Mouse (Mus musculus) heart, embryonic 14.5 days (tissue): Measurements from ENCODE around the gene Arf3. TPM values are rescaled to one million over a fixed set of nuclear protein-coding genes. Genes with fewer than 3 reads are reported as not detected.

Source experiments
- ATAC-seq: fragments of 200-750 bp; cut with Nextera tagmentation; 2 replicates; pipeline ENCODE4 v1.8.0; 2017; ENCODE audit warnings: low read depth, moderate TSS enrichment; ENCODE audit not compliant: insufficient number of reproducible peaks, insufficient read depth, low FRiP score
- H3K27ac ChIP-seq, 2 experiments: fragments of 200-500 bp in 1 of 2; fragments of 300-500 bp in 1 of 2; sonication (generic) in 1 of 2; replicated peaks in 1 of 2; 2 replicates each; pipeline ENCODE4 v1.5.1; 2012 to 2014; ENCODE audit warnings: low read depth in 2 of 2, low read length in 2 of 2, control low read depth in 1 of 2, mild to moderate bottlenecking in 1 of 2, mixed read lengths in 1 of 2; ENCODE audit not compliant: control insufficient read depth in 1 of 2, insufficient read depth in 1 of 2
- H3K27me3 ChIP-seq: fragments of 300-500 bp; sonication (generic); 2 replicates; pipeline ENCODE4 v1.6.1; 2014; ENCODE audit warnings: mild to moderate bottlenecking, low read length, control low read depth; ENCODE audit not compliant: control insufficient read depth, insufficient read depth
- H3K36me3 ChIP-seq: fragments of 300-500 bp; sonication (generic); 2 replicates; pipeline ENCODE4 v1.6.1; 2014; ENCODE audit warnings: mild to moderate bottlenecking, control low read depth, low read length, mixed read lengths; ENCODE audit not compliant: control insufficient read depth, insufficient read depth
- H3K4me1 ChIP-seq, 2 experiments: fragments of 200-500 bp in 1 of 2; fragments of 300-500 bp in 1 of 2; sonication (generic) in 1 of 2; 2 replicates each; pipeline ENCODE4 v1.6.1; 2012 to 2014; ENCODE audit warnings: low read length in 2 of 2, control low read depth in 1 of 2, mixed read lengths in 1 of 2; ENCODE audit not compliant: control insufficient read depth in 2 of 2, insufficient read depth in 2 of 2
- H3K4me2 ChIP-seq: fragments of 300-500 bp; sonication (generic); 2 replicates; pipeline ENCODE4 v1.6.1; 2014; ENCODE audit warnings: mild to moderate bottlenecking, low read length
- H3K4me3 ChIP-seq, 2 experiments: fragments of 200-500 bp in 1 of 2; fragments of 300-500 bp in 1 of 2; sonication (generic) in 1 of 2; 2 replicates each; pipeline ENCODE4 v1.5.1; 2012 to 2014; ENCODE audit warnings: low read length in 2 of 2, mild to moderate bottlenecking in 2 of 2, control low read depth in 1 of 2, low read depth in 1 of 2, moderate library complexity in 1 of 2; ENCODE audit not compliant: control insufficient read depth in 1 of 2, insufficient read depth in 1 of 2
- H3K9ac ChIP-seq: fragments of 300-500 bp; sonication (generic); 2 replicates; pipeline ENCODE4 v1.6.1; 2014; ENCODE audit warnings: mild to moderate bottlenecking, low read length
- H3K9me3 ChIP-seq: fragments of 300-500 bp; sonication (generic); 2 replicates; pipeline ENCODE4 v1.6.1; 2016; ENCODE audit warnings: low read length, control low read depth; ENCODE audit not compliant: control insufficient read depth
- WGBS: fragments of 180-500 bp; shearing (Covaris S2); extraction: QIAGEN DNeasy Blood & Tissue Kit; methylation state at CpG from one replicate; pipeline ENCODE4 v1.1.7; 2014; 5-methylcytosine and 5-hydroxymethylcytosine counted together
- polyA plus RNA-seq: library from polyadenylated mRNA; unstranded; fragments of >200 nt; fragmentation: Nextera tagmentation; extraction: Ambion mirVana; gene quantifications from 2 replicates; pipeline ENCODE4 v1.2.1, GENCODE M21; 2014

The Arf3 gene
- polyA plus RNA-seq, 1 experiment from 2014 or later: 31.9 TPM

DNA sequence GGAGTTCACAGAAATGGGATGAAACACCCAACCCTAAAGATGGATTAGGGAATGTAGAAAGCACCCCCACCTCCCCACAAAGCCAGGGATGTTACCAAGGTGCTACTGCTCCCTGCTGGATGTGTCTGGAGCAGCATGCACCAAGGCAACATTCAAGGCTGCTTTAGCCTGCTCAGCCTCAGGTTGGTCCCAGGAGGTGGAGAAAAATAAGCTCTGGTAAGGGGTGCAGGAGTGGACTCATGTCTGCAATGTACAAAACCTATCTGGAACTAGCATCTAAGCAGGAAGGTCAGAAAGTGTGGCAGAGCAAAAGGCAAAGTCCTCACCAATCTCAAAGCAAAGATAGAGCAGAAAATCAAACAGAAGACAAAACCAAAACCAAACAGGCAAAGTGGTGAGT is 25.1 kb downstream of the Arf3 start:
- Histone ChIP-seq H3K9ac (no peak overlapping the region), H3K27me3 (no peaks in the 10 kb centered on the region), H3K36me3 (peaks cover 66% of the 10 kb centered on the region), H3K4me1 (peaks cover 10 to 11% of the 10 kb centered on the region in 2 experiments; a peak in 3 of 4 replicates), H3K4me3 (no peak overlapping the region), H3K4me2 (no peak overlapping the region), H3K9me3 (no peaks in the 10 kb centered on the region), H3K27ac (no peak overlapping the region)
- no peak for ATAC-seq

DNA sequence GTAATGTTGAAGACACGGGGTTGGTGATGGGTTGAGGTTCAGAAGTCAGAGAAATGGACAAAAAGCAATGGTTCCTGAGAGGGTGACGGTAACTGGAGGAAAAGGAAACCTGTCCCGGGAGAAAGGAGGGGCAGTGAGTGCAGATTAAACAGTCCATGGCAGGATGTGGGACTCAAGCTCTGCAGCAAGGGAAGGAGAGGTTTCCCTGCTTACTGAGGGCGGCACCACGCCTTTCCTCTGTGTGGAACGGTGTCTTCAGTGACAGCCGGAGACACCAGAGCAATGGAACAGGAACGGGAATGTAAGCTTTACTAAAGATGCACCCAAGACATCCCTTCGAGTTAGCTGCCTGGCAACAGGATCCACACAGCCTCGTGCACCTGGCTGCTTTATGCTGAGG is 26.5 kb downstream of the Arf3 start:
- Histone ChIP-seq H3K36me3 (peaks cover 55% of the 10 kb centered on the region), H3K27ac (no peak overlapping the region), H3K27me3 (no peaks in the 10 kb centered on the region), H3K4me1 (peaks cover 10 to 11% of the 10 kb centered on the region in 2 experiments; a peak in 3 of 4 replicates), H3K4me3 (no peak overlapping the region), H3K4me2 (no peak overlapping the region), H3K9me3 (no peaks in the 10 kb centered on the region), H3K9ac (no peak overlapping the region)
- 77% methylated on average over 10 of the region's 10 CpGs for WGBS
- no peak for ATAC-seq

DNA sequence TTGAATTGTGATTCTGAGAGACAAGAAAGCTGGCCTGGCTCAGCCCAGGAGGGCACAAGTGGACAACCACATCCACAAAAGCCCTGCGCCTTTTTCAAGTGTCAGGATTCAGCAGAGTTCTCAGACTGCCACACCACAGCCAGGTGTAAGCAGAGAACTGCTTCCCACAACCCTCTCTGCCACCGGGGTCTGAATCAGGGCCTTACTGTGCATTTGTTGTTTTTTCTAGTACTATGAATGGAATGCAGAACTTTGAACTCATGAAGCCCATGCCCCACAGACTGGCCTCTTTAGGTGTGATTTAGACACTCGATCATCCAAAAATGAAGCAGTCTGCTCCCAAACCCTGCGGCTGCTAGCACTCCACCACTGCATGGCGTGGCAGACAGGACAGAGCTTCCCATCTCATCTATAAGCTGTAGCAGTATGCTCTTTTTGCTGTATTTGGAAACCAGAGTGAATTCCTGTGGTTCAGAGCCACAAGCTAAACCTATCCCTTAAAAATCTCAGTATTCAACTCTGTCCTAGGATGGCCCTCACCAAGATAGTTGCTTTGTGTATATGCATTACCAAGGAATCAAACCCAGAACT is 28.9 kb downstream of the Arf3 start:
- ATAC-seq: no peak
- no peak overlapping the region; the same call in 1 of the 2 replicates for H3K9ac ChIP-seq
- WGBS: 78% methylated on average over 5 of the region's 5 CpGs
- peaks cover 30% of the 10 kb centered on the region for H3K36me3 ChIP-seq
- no peaks in the 10 kb centered on the region for H3K9me3 ChIP-seq
- no peaks in the 10 kb centered on the region for H3K27me3 ChIP-seq
- H3K4me1 ChIP-seq: peaks cover 10 to 11% of the 10 kb centered on the region in 2 experiments; a peak in 3 of 4 replicates
- no peak overlapping the region for H3K4me3 ChIP-seq
- no peak overlapping the region for H3K4me2 ChIP-seq
- H3K27ac ChIP-seq: 0 out of 4 replicates have a peak overlapping the region, but pooled peaks of 1 of the 2 experiments have one; percentile 24

DNA sequence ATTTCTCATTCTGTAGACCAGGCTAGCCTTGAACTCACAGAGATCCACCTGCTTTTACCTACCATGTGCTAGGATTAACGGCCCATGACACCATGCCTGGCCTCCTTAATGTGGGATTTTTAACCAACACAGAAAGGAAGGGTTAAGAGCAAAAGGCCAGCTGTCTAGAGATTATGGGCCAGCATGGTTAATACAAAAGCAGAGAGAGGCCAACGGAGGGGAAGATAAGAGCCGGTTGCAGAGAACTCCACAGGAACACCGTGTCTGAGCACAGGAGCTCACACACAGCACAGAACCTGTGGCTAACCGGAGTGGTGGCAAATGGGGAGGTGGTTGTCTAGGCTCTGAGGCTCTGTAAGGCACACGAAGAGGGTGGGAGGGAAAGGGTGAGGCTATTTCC is 29.6 kb downstream of the Arf3 start:
- peaks cover 23% of the 10 kb centered on the region for H3K36me3 ChIP-seq
- no peaks in the 10 kb centered on the region for H3K9me3 ChIP-seq
- no peak overlapping the region for H3K4me3 ChIP-seq
- no peak overlapping the region for H3K4me2 ChIP-seq
- no peak overlapping the region; the same call in 1 of the 2 replicates for H3K9ac ChIP-seq
- no peak for ATAC-seq
- H3K27ac ChIP-seq: no peak overlapping the region
- peaks cover 11 to 12% of the 10 kb centered on the region in 2 experiments; a peak in 3 of 4 replicates for H3K4me1 ChIP-seq
- no peaks in the 10 kb centered on the region for H3K27me3 ChIP-seq
- WGBS: 29% methylated on average over 6 of the region's 6 CpGs

DNA sequence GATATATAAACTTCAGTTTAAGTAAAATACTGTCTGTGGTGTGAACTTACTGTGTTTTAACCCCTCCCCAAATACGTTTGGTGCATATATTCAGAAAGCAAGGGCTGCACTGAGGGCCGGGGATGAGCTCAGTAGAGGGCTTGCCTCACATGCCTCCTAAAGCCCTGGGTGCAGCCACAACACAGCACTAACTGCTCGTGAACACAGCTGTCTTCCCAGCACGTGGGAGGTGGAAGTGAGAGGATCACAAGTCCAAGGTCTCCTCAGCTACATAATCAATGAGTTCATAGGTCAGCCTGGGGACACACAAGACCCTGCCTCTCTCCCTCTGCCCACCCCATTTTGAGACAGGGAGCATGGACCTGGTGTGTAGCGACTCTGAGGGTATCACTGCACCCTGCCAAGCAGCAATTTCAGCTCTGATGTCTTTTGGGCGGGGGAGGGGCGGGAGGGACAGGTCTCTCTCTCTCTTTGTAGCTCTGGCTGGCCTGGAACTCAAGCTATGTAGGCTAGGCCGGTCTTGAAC is 30.9 kb downstream of the Arf3 start:
- no peak overlapping the region for H3K4me2 ChIP-seq
- H3K27ac ChIP-seq: no peak overlapping the region
- H3K27me3 ChIP-seq: no peaks in the 10 kb centered on the region
- H3K9me3 ChIP-seq: no peaks in the 10 kb centered on the region
- H3K9ac ChIP-seq: no peak overlapping the region
- WGBS: 59% methylated on average over 8 of the region's 8 CpGs
- H3K4me1 ChIP-seq: peaks cover 17% of the 10 kb centered on the region in 2 experiments
- H3K4me3 ChIP-seq: no peak overlapping the region
- ATAC-seq: no peak
- peaks cover 14% of the 10 kb centered on the region for H3K36me3 ChIP-seq

DNA sequence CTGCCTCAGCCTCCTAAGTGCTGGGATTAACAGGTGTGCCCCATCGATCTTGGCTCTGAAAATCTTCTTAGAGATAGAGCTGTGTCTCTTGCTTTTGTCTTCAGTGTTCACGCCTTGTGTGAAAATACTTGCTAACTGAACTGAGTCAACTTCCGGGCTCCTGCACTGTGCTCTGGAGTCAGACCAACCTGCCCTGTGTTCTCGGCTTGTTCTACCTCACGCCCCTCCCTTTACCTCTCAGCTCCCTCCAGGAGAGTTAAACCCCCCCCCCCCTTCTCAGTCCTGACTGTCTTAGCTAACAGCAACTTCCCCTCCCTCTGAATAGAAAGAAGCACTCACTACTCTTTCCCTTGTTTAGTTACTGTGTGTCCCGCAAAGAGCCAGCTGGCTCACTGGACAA is 32.2 kb downstream of the Arf3 start:
- Histone ChIP-seq H3K4me3 (no peak overlapping the region), H3K36me3 (peaks cover 1% of the 10 kb centered on the region), H3K9ac (no peak overlapping the region), H3K9me3 (no peaks in the 10 kb centered on the region), H3K27me3 (no peaks in the 10 kb centered on the region), H3K4me2 (no peak overlapping the region), H3K4me1 (peaks cover 20% of the 10 kb centered on the region in 2 experiments), H3K27ac (no peak overlapping the region)
- WGBS: 77% methylated on average over 6 of the region's 6 CpGs
- ATAC-seq: no peak

DNA sequence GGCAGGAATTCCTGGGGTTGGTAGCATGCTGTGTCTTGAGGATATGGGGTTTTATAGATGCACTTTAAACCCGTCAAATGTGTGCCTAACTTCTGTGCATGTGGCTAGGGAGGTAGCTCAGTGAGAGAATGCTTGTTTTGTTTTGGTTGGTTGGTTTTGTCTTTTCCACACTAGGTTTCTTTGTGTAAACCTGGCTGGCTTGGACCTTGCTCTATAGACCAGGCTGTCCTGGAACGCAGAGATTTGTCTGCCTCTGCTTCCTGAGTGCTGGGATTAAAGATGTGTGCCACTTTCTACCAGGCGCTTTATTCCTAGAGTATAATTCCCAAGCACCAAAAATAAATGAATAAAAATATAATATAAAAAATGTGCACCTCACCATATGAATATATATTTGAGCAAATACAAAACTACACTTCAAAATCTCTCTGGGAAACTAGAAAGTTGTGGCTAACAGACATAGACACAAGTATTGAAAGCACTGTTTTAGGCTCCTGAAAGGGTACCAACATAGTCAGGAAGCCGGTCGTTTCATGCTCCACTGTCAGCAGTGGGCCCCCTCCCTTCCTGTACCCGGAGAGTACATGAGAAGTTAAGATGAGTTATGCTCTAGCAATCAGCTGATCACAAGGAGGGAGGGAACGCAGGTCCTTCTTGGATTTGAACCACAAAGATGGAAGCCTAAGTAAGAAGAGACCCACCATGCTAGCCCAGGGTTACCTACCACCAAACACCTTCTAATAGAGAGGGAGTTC is 33.0 kb downstream of the Arf3 start:
- H3K27ac ChIP-seq: no peak overlapping the region
- H3K4me1 ChIP-seq: peaks cover 20% of the 10 kb centered on the region in 2 experiments
- no peak for ATAC-seq
- H3K27me3 ChIP-seq: peaks cover 4% of the 10 kb centered on the region
- H3K9me3 ChIP-seq: no peaks in the 10 kb centered on the region
- no peak overlapping the region for H3K4me2 ChIP-seq
- H3K4me3 ChIP-seq: no peak overlapping the region
- H3K9ac ChIP-seq: no peak overlapping the region
- 69% methylated on average over 7 of the region's 7 CpGs for WGBS
- no peaks in the 10 kb centered on the region for H3K36me3 ChIP-seq
